Mouse (Mus musculus): ENCODE results near the gene Ppm1e. TPM values are rescaled to one million over a fixed set of nuclear protein-coding genes. Genes with fewer than 3 reads are reported as not detected.

Ppm1e gene
- polyA plus RNA-seq, 1 experiment: 3.6 TPM

DNA sequence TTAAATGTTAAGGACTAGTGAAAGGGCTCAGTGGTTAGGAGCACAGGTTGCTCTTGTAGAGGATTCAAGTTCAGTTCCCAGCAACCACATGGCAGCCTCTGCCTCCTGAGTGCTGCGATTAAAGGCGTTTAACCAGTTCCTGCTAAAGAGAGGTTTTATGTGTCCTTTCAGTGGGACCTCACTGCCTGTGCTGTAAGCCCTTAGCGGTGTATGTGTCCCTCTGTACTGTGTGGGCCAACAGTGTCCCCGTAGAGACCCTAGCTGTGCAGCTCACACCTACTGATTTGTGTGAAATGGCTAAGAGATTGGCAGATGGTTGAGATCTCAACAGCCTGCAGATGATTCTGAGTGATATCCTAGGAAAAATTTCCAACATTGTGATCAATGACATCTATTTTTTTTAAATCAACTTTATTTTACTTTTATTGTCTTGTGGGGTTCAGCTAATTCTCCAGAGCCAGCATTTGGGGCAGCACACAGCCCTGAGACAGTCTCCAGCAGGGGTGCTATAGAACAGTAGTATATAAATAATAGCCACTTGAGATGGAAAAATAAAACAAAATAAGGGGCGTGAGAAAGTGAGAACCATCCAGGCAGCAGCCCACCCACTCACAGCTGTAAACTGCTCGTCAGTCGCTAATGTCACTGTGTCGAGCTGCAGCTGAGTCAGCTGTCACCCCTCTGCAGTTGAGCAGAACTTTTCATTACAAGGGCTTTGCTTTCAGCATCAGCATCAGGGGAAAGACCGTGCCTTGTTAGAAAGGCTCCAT lies 111.9 kb downstream of the Ppm1e start:
- 50% methylated on average over 9 of the region's 9 CpGs for WGBS
- Histone ChIP-seq H3K36me3 (ENCODE audit: control insufficient read depth, insufficient read depth, low read length) (no peaks in the 10 kb centered on the region), H3K4me1 (replicated peaks; ENCODE audit: control insufficient read depth, insufficient read depth, low read length) (peaks cover 47% of the 10 kb centered on the region), H3K4me3 (ENCODE audit: control insufficient read depth, insufficient read depth, low read length) (no peak overlapping the region), H3K27ac (ENCODE audit: control insufficient read depth, insufficient read depth, low read length) (peak overlapping the region; percentile 76), H3K27me3 (ENCODE audit: control insufficient read depth, insufficient read depth, low read length) (no peaks in the 10 kb centered on the region)
- TF ChIP-seq POLR2A (IDR thresholded peaks at IDR 0.05; ENCODE audit: control insufficient read depth, extremely low read depth, insufficient read depth, low read length, poor library complexity) (no peak), CTCF (IDR thresholded peaks at IDR 0.05; ENCODE audit: borderline replicate concordance, control insufficient read depth, extremely low read depth, insufficient read depth, low read length, poor library complexity) (no peak)
- no peak for DNase-seq

DNA sequence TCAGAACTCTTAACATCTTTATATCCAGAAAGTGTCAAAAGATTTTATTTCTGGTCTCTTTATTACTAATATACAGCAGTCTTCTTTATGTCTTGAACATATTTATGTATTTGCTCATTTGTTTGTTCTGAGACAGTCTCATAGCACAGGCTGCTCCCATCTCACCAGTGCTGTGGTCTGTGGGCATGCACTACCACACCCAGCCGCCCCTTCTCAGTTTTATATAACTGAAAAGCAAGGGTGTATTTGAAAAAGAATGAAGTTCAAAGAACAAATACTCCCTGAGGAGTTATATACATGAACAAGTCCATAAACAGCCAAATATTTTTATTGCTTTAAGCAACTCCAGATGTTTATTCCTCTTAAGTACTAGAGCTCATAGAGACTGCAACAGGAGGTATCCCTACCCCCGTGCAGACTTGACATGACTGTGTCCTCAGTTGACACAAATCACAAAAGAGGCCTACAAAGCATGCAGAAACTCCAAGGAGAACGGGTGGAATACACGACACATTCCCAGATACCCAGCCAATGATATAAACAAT lies 112.6 kb downstream of the Ppm1e start:
- Histone ChIP-seq H3K4me3 (ENCODE audit: control insufficient read depth, insufficient read depth, low read length) (no peak overlapping the region), H3K4me1 (replicated peaks; ENCODE audit: control insufficient read depth, insufficient read depth, low read length) (peaks cover 52% of the 10 kb centered on the region), H3K36me3 (ENCODE audit: control insufficient read depth, insufficient read depth, low read length) (no peaks in the 10 kb centered on the region), H3K27me3 (ENCODE audit: control insufficient read depth, insufficient read depth, low read length) (no peaks in the 10 kb centered on the region), H3K27ac (ENCODE audit: control insufficient read depth, insufficient read depth, low read length) (peak overlapping the region; percentile 98)
- 55% methylated on average over 4 of the region's 4 CpGs for WGBS
- TF ChIP-seq POLR2A (IDR thresholded peaks at IDR 0.05; ENCODE audit: control insufficient read depth, extremely low read depth, insufficient read depth, low read length, poor library complexity): no peak
- TF ChIP-seq CTCF (IDR thresholded peaks at IDR 0.05; ENCODE audit: borderline replicate concordance, control insufficient read depth, extremely low read depth, insufficient read depth, low read length, poor library complexity): no peak
- no peak for DNase-seq

DNA sequence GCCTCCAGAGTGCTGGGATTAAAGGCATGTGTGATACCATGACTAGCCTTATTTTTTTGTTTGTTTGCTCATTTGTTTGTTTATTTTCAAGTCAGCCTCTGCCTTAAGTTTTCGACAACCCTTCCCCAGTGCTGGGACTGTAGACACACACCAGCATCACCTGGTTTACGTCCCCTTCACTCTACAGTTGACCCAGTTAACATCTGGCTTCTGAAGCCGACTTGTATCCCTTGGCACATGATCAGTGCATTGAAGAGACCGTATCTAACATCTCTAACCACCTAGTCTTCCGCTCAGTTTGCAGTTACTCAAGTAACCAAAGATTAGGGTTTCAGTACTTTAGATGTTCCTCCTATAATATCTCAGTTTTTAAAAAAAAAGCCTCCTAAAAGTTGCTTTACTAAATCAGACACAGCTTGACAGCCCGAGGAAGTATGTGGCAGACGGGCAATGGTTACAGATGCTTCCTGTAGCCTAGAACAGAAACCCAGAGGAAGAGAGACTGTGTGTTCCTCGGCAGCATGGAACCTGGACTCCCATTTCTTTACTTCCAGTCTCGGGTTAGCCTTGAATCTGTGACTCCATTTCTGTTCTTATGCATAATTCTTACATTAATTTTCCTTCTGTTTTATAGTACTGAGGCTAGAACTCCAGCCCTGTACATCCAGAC lies 113.5 kb downstream of the Ppm1e start:
- Histone ChIP-seq H3K27ac (ENCODE audit: control insufficient read depth, insufficient read depth, low read length) (peak overlapping the region; percentile 98), H3K4me3 (ENCODE audit: control insufficient read depth, insufficient read depth, low read length) (no peak overlapping the region), H3K36me3 (ENCODE audit: control insufficient read depth, insufficient read depth, low read length) (no peaks in the 10 kb centered on the region), H3K27me3 (ENCODE audit: control insufficient read depth, insufficient read depth, low read length) (no peaks in the 10 kb centered on the region), H3K4me1 (replicated peaks; ENCODE audit: control insufficient read depth, insufficient read depth, low read length) (peaks cover 53% of the 10 kb centered on the region)
- DNase-seq: peak; percentile 42
- WGBS: 7% methylated on average over 9 of the region's 9 CpGs
- TF ChIP-seq POLR2A (IDR thresholded peaks at IDR 0.05; ENCODE audit: control insufficient read depth, extremely low read depth, insufficient read depth, low read length, poor library complexity) (no peak), CTCF (IDR thresholded peaks at IDR 0.05; ENCODE audit: borderline replicate concordance, control insufficient read depth, extremely low read depth, insufficient read depth, low read length, poor library complexity) (no peak)

DNA sequence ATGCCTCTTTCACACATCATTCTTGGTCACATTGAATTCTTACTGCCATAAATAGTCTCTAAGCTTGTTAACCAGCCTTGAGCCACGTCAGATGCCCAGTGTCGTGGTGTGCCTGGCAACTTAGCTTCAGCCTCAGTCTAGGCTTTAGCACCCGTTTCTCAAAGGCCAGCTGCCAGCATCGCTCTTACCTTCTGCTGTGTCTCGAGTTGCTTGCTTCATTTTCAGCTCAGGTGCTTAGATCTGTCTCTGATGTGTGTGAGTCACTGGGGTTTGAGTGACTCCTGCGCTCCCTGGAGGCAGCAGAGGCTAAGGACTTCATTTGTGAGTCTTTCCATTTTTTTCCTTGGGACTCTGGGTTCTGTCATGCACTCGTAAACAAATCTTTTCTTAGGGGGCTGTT lies 117.6 kb downstream of the Ppm1e start:
- H3K27ac ChIP-seq (ENCODE audit: control insufficient read depth, insufficient read depth, low read length): peak overlapping the region; percentile 66
- peak; percentile 51 for DNase-seq
- no peaks in the 10 kb centered on the region for H3K27me3 ChIP-seq (ENCODE audit: control insufficient read depth, insufficient read depth, low read length)
- no peak for TF ChIP-seq CTCF (IDR thresholded peaks at IDR 0.05; ENCODE audit: borderline replicate concordance, control insufficient read depth, extremely low read depth, insufficient read depth, low read length, poor library complexity)
- no peak for TF ChIP-seq POLR2A (IDR thresholded peaks at IDR 0.05; ENCODE audit: control insufficient read depth, extremely low read depth, insufficient read depth, low read length, poor library complexity)
- peaks cover 36% of the 10 kb centered on the region for H3K4me1 ChIP-seq (replicated peaks; ENCODE audit: control insufficient read depth, insufficient read depth, low read length)
- H3K4me3 ChIP-seq (ENCODE audit: control insufficient read depth, insufficient read depth, low read length): no peak overlapping the region
- no peaks in the 10 kb centered on the region for H3K36me3 ChIP-seq (ENCODE audit: control insufficient read depth, insufficient read depth, low read length)
- 35% methylated on average over 7 of the region's 7 CpGs for WGBS

DNA sequence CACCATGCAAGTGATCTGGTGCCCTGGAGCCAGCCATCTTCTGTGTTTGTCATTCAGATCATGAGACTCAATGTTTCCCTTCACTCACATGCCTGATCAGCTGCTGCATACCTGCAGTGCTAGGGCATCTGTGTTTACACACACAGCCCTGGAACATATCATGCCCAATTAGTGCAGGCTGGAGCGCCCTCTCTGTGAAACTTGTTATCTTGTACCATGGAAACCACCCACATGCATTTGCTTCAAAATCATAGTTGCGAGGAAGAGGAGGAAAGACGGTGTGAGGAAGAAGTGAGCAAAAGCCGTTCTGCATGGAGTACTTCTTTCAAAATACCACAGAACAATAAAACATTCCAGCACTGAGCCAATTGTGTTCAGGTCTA lies 118.0 kb downstream of the Ppm1e start:
- Histone ChIP-seq H3K27me3 (ENCODE audit: control insufficient read depth, insufficient read depth, low read length) (no peaks in the 10 kb centered on the region), H3K4me3 (ENCODE audit: control insufficient read depth, insufficient read depth, low read length) (no peak overlapping the region), H3K27ac (ENCODE audit: control insufficient read depth, insufficient read depth, low read length) (peak overlapping the region; percentile 66), H3K4me1 (replicated peaks; ENCODE audit: control insufficient read depth, insufficient read depth, low read length) (peaks cover 35% of the 10 kb centered on the region), H3K36me3 (ENCODE audit: control insufficient read depth, insufficient read depth, low read length) (no peaks in the 10 kb centered on the region)
- DNase-seq: no peak
- 73% methylated on average over 4 of the region's 4 CpGs for WGBS
- TF ChIP-seq POLR2A (IDR thresholded peaks at IDR 0.05; ENCODE audit: control insufficient read depth, extremely low read depth, insufficient read depth, low read length, poor library complexity) (no peak), CTCF (IDR thresholded peaks at IDR 0.05; ENCODE audit: borderline replicate concordance, control insufficient read depth, extremely low read depth, insufficient read depth, low read length, poor library complexity) (no peak)

DNA sequence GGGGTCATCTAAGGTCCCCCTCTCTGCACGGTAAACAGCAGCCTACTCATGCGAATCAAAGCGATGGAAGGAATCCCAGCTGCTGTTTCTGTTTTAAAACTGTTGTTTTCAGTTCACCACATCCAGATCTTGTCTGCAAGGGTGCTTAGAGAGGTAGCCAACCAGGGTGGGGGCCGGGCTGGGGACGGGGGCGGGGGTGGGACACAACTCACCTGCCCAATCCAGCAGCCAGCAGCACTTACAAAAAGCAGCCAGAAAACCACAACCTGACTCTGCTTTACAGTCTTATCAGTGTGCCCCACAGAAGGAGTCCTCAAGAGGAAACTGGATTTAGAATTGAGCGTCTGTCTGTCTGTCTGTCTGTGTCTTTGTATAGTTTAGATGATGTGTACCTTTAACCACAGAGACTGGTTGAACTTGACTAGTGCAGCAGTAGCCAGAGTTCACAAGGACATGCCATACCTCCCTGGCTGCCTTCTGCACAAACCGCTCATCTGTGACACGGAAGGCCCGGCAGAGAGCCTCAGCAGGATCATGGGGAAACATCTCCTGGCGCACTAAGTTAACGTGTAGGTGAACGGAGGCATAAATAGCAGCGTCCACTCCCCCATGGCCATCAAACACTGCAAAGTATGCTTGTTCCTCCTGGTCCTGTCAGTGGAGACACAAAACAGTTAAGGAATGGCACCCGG lies 118.5 kb downstream of the Ppm1e start:
- H3K27me3 ChIP-seq (ENCODE audit: control insufficient read depth, insufficient read depth, low read length): no peaks in the 10 kb centered on the region
- peaks cover 36% of the 10 kb centered on the region for H3K4me1 ChIP-seq (replicated peaks; ENCODE audit: control insufficient read depth, insufficient read depth, low read length)
- peak overlapping the region; percentile 58 for H3K27ac ChIP-seq (ENCODE audit: control insufficient read depth, insufficient read depth, low read length)
- DNase-seq: peak; percentile 32
- 30% methylated on average over 15 of the region's 15 CpGs for WGBS
- no peaks in the 10 kb centered on the region for H3K36me3 ChIP-seq (ENCODE audit: control insufficient read depth, insufficient read depth, low read length)
- H3K4me3 ChIP-seq (ENCODE audit: control insufficient read depth, insufficient read depth, low read length): no peak overlapping the region
- no peak for TF ChIP-seq CTCF (IDR thresholded peaks at IDR 0.05; ENCODE audit: borderline replicate concordance, control insufficient read depth, extremely low read depth, insufficient read depth, low read length, poor library complexity)
- no peak for TF ChIP-seq POLR2A (IDR thresholded peaks at IDR 0.05; ENCODE audit: control insufficient read depth, extremely low read depth, insufficient read depth, low read length, poor library complexity)

Measured in thymus, adult 2 months (tissue).